Mouse (Mus musculus) MEL (cell line): ENCODE results near the gene Lsm14a. TPM values are rescaled to one million over a fixed set of nuclear protein-coding genes. Genes with fewer than 3 reads are reported as not detected.

Source experiments
- DNase-seq: peaks from one replicate; pipeline ENCODE4 v3.0.0; 2011; ENCODE audit warnings: low read depth, low spot score
- H3K27ac ChIP-seq: 2 replicates; pipeline ENCODE4 v1.5.1; 2012; ENCODE audit warnings: low read depth, mild to moderate bottlenecking, control low read depth, low read length, moderate library complexity; ENCODE audit not compliant: control insufficient read depth
- H3K27me3 ChIP-seq, 2 experiments: fragments of 150-350 bp in 1 of 2; sonication (generic) in 1 of 2; 2 replicates each; pipeline ENCODE4 v1.6.1; 2012; ENCODE audit warnings: low read length in 2 of 2, mild to moderate bottlenecking in 2 of 2, improper control_type of control experiment in 1 of 2, moderate library complexity in 1 of 2; ENCODE audit not compliant: insufficient read depth in 2 of 2, control insufficient read depth in 1 of 2
- H3K36me3 ChIP-seq, 2 experiments: 2 replicates each; pipeline ENCODE4 v1.6.1; 2012 to 2014; ENCODE audit warnings: low read length in 2 of 2, improper control_type of control experiment in 1 of 2, inconsistent platforms in 1 of 2, mild to moderate bottlenecking in 1 of 2; ENCODE audit not compliant: insufficient read depth in 2 of 2, control insufficient read depth in 1 of 2
- H3K4me1 ChIP-seq, 2 experiments: fragments of 150-350 bp in 1 of 2; sonication (generic) in 1 of 2; 2 replicates each; pipeline ENCODE4 v1.6.1; 2012; ENCODE audit warnings: low read length in 2 of 2, improper control_type of control experiment in 1 of 2, mild to moderate bottlenecking in 1 of 2; ENCODE audit not compliant: insufficient read depth in 2 of 2, control insufficient read depth in 1 of 2
- H3K4me3 ChIP-seq, 2 experiments: fragments of 150-350 bp in 1 of 2; sonication (generic) in 1 of 2; 2 replicates each; pipeline ENCODE4 v1.5.1; 2012; ENCODE audit warnings: low read depth in 2 of 2, low read length in 2 of 2, mild to moderate bottlenecking in 2 of 2, moderate library complexity in 2 of 2, control low read depth in 1 of 2, improper control_type of control experiment in 1 of 2; ENCODE audit not compliant: control insufficient read depth in 1 of 2, insufficient read depth in 1 of 2
- H3K79me2 ChIP-seq: 2 replicates; pipeline ENCODE4 v1.6.1; 2012; ENCODE audit warnings: mild to moderate bottlenecking, low read length, moderate library complexity; ENCODE audit not compliant: control insufficient read depth, poor library complexity, insufficient read depth
- H3K9ac ChIP-seq: 2 replicates; pipeline ENCODE4 v1.6.1; 2012; ENCODE audit warnings: low read depth, mild to moderate bottlenecking, control low read depth, low read length, moderate library complexity; ENCODE audit not compliant: control insufficient read depth, poor library complexity, severe bottlenecking
- H3K9me3 ChIP-seq: fragments of 150-350 bp; sonication (generic); replicated peaks from 2 replicates; pipeline ENCODE4 v1.6.1; 2012; ENCODE audit warnings: mild to moderate bottlenecking, low read length, improper control_type of control experiment, moderate library complexity; ENCODE audit not compliant: insufficient read depth
- BHLHE40 ChIP-seq: IDR thresholded peaks from 2 replicates; pipeline ENCODE4 v1.6.1; 2012; ENCODE audit warnings: low read depth, mild to moderate bottlenecking, inconsistent platforms, low read length, improper control_type of control experiment, borderline replicate concordance
- CHD1 ChIP-seq: IDR thresholded peaks from 2 replicates; pipeline ENCODE4 v1.6.1; 2012; ENCODE audit warnings: low read depth, mild to moderate bottlenecking, inconsistent platforms, low read length, improper control_type of control experiment
- CTCF ChIP-seq, 3 experiments: IDR thresholded peaks in 2 of 3; conservative IDR thresholded peaks in 1 of 3; 2 replicates each; pipeline ENCODE4 v1.5.1; 2011 to 2012; ENCODE audit warnings: low read length in 3 of 3, low read depth in 2 of 3, mild to moderate bottlenecking in 2 of 3, improper control_type of control experiment in 1 of 3, inconsistent platforms in 1 of 3, mixed read lengths in 1 of 3, moderate library complexity in 1 of 3; ENCODE audit not compliant: control insufficient read depth in 1 of 3, insufficient read depth in 1 of 3, poor library complexity in 1 of 3, severe bottlenecking in 1 of 3
- ELF1 ChIP-seq: IDR thresholded peaks from 2 replicates; pipeline ENCODE4 v1.6.1; 2014; ENCODE audit warnings: low read depth, mild to moderate bottlenecking, inconsistent platforms, low read length, improper control_type of control experiment, moderate library complexity
- MYC ChIP-seq: IDR thresholded peaks from 2 replicates; pipeline ENCODE4 v1.6.1; 2011; ENCODE audit warnings: low read depth, mild to moderate bottlenecking, low read length, improper control_type of control experiment, moderate library complexity
- RAD21 ChIP-seq: IDR thresholded peaks from 2 replicates; pipeline ENCODE4 v1.6.1; 2011; ENCODE audit warnings: mild to moderate bottlenecking, low read depth, low read length, improper control_type of control experiment
- RCOR1 ChIP-seq: IDR thresholded peaks from 2 replicates; pipeline ENCODE4 v1.6.1; 2012; ENCODE audit warnings: low read depth, mild to moderate bottlenecking, inconsistent platforms, low read length, improper control_type of control experiment
- SMC3 ChIP-seq: IDR thresholded peaks from 2 replicates; pipeline ENCODE4 v1.6.1; 2011; ENCODE audit warnings: low read depth, low read length, improper control_type of control experiment
- TBP ChIP-seq: IDR thresholded peaks from 2 replicates; pipeline ENCODE4 v1.8.0; 2011; ENCODE audit warnings: low read depth, low read length, improper control_type of control experiment
- ZNF384 ChIP-seq: IDR thresholded peaks from 2 replicates; pipeline ENCODE4 v1.6.1; 2012; ENCODE audit warnings: low read depth, mild to moderate bottlenecking, inconsistent platforms, low read length, improper control_type of control experiment
- polyA plus RNA-seq, 2 experiments: library from polyadenylated mRNA; stranded (reverse) in 1 of 2; unstranded in 1 of 2; fragments of >175 nt in 1 of 2; fragments of >200 nt in 1 of 2; gene quantifications; 2 replicates each; pipeline versions ENCODE4 v1.2.1 to v1.2.4; 2012; ENCODE audit warnings: low replicate concordance in 2 of 2, low read depth in 1 of 2; ENCODE audit not compliant: insufficient read length in 2 of 2, insufficient read depth in 1 of 2, missing spikeins in 1 of 2
- total RNA-seq: library from RNA; depleted of rRNA; stranded (reverse); fragments of 300-350 nt; gene quantifications from 2 replicates; pipeline ENCODE4 v1.2.3, GENCODE M21; 2012

Lsm14a gene
- total and polyA plus RNA-seq, 3 experiments: 66.4 to 371 (median 233) TPM

GRCm38 (mm10) chr7:34355629-34356028 is 37.5 kb downstream of the Lsm14a start:
- H3K4me1 ChIP-seq: peaks cover 0 to 3% of the 10 kb centered on the region in 2 experiments; a peak in 1 of 4 replicates
- peak; percentile 44 for DNase-seq

GRCm38 (mm10) chr7:34351997-34352396 is 41.1 kb downstream of the Lsm14a start:
- Histone ChIP-seq H3K9me3 (no peaks in the 10 kb centered on the region), H3K27me3 (no peaks in the 10 kb centered on the region)
- peak; percentile 21 to 55 (median 41); a peak in 5 of 6 replicates for TF ChIP-seq CTCF (IDR thresholded peaks at IDR 0.05 in 2 of 3, conservative IDR thresholded peaks at IDR 0.05 in 1 of 3; ENCODE audit: control insufficient read depth in 1 of 3, insufficient read depth in 1 of 3, low read depth in 2 of 3, low read length in 3 of 3, poor library complexity in 1 of 3, severe bottlenecking in 1 of 3)
- TF ChIP-seq ELF1: no peak
- TF ChIP-seq, all 39 proteins: peak for 1
- Histone ChIP-seq H3K4me3 (no peak overlapping the region), H3K9ac (no peak overlapping the region), H3K4me1 (peaks cover 11 to 15% of the 10 kb centered on the region in 2 experiments), H3K27ac (no peak overlapping the region), H3K36me3 (peaks cover 25 to 61% of the 10 kb centered on the region in 2 experiments), H3K79me2 (no peaks in the 10 kb centered on the region)
- DNase-seq: peak; percentile 38

More at GRCm38 (mm10) chr7:34355629-34356028, 37.5 kb downstream of the Lsm14a start:
- TF ChIP-seq SMC3: peak; percentile 22; the same call in 1 of the 2 replicates
- no peak for TF ChIP-seq MYC
- TF ChIP-seq ZNF384: no peak
- TF ChIP-seq TBP: no peak
- no peak for TF ChIP-seq CHD1
- TF ChIP-seq CTCF (IDR thresholded peaks at IDR 0.05 in 2 of 3, conservative IDR thresholded peaks at IDR 0.05 in 1 of 3; ENCODE audit: control insufficient read depth in 1 of 3, insufficient read depth in 1 of 3, low read depth in 2 of 3, low read length in 3 of 3, poor library complexity in 1 of 3, severe bottlenecking in 1 of 3): peak in 2 of 3 experiments; percentile 21 to 51; a peak in 2 of 6 replicates
- no peak for TF ChIP-seq BHLHE40
- peak; percentile 47 for TF ChIP-seq RAD21
- Histone ChIP-seq H3K9ac (no peak overlapping the region), H3K36me3 (peaks cover 3 to 49% of the 10 kb centered on the region in 2 experiments; a peak in 2 of 4 replicates), H3K27me3 (no peaks in the 10 kb centered on the region), H3K4me3 (no peak overlapping the region), H3K79me2 (no peaks in the 10 kb centered on the region), H3K9me3 (no peaks in the 10 kb centered on the region), H3K27ac (no peak overlapping the region)

- H3K4me1 ChIP-seq: peaks cover 11 to 20% of the 10 kb centered on the region in 2 experiments
- no peaks in the 10 kb centered on the region for H3K27me3 ChIP-seq
- TF ChIP-seq RCOR1: no peak
- no peak for TF ChIP-seq RAD21
- no peak overlapping the region for H3K9ac ChIP-seq
- H3K79me2 ChIP-seq: no peaks in the 10 kb centered on the region
- no peak overlapping the region for H3K4me3 ChIP-seq
- H3K27ac ChIP-seq: no peak overlapping the region
- no peaks in the 10 kb centered on the region for H3K9me3 ChIP-seq
- no peak for DNase-seq
- H3K36me3 ChIP-seq: peaks cover 29 to 62% of the 10 kb centered on the region in 2 experiments
Observed at GRCm38 (mm10) chr7:34350166-34350565, 42.9 kb downstream of the Lsm14a start.
